In the genomic region with DNA sequence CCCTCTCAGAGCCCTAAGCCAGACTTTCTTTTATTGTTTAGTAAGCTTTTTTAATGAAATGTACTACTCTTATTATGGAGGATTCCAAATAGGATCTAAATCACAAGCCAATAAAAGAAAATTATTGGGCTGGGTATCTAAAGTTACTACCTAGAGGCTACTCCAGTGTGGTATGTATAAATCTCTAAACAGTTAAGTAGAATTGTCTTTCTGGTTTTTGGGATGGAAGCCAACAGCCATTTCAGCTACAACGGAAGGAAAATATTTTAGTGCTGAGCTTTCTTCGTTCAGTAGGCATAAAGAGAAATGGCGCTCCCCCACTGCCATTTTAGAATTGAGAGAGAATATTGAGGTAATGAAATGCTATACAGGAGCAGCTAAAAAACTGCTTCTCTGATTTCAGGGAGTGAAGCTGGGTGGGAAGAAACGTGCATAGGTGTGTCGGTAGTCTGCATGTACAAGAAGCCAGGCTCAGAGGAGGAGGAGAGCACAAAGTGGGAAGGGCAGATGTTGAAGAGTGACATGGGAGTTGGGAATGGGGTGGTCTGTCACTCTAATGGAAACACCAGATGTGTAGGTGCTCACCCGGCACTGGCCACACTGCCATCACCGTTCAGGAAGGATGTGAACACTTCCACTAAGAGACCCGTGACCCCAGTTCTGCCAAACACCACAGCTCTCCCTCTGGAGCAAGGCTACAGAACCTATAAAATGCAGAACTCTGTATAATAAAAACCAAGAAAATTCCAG, we compare ENCODE assay signal across 25 mouse cellular contexts.
DNase-seq lines count a peak whose midpoint lies in the region; ATAC-seq and TF ChIP-seq lines count a peak whose summit lies in the region.
"Had no signal": no experiment of that assay in that cellular context is flagged by ENCODE, and none has a peak within 500 bp of the region (broad histone marks: within the 10 kb centered on the region; RNA-seq: fewer than 3 reads in every experiment).

No protein-coding gene starts in this region.

- no peaks in the 10 kb centered on the region for H3K27me3 ChIP-seq in kidney, postnatal 0 days (ENCODE audit: insufficient read depth, low read length)
- peaks cover 2% of the 10 kb centered on the region; the same call in 1 of the 2 replicates for H3K27me3 ChIP-seq in neural tube, embryonic 15.5 days (replicated peaks)
- no peaks in the 10 kb centered on the region for H3K27me3 ChIP-seq in limb, embryonic 15.5 days
- H3K27me3 ChIP-seq: embryonic facial prominence, embryonic 13.5 days; heart, embryonic 13.5 days had no signal

- WGBS in kidney, postnatal 0 days: 42% methylated on average over 8 of the region's 8 CpGs
- WGBS in neural tube, embryonic 15.5 days: 67% methylated on average over 8 of the region's 8 CpGs
- 34% methylated on average over 8 of the region's 8 CpGs for WGBS in limb, embryonic 15.5 days

- no peak overlapping the region for H3K4me3 ChIP-seq in kidney, postnatal 0 days (replicated peaks; ENCODE audit: low read depth, low read length)
- no peak overlapping the region for H3K4me3 ChIP-seq in neural tube, embryonic 15.5 days (replicated peaks)
- H3K4me3 ChIP-seq in limb, embryonic 15.5 days: no peak overlapping the region
- H3K4me3 ChIP-seq: embryonic facial prominence, embryonic 13.5 days; forebrain, embryonic 10.5 days; forebrain, embryonic 13.5 days; gastrocnemius, adult 2 months; heart, embryonic 13.5 days had no signal

- H3K9ac ChIP-seq in kidney, postnatal 0 days (ENCODE audit: low read depth, low read length): no peak overlapping the region
- no peak overlapping the region for H3K9ac ChIP-seq in neural tube, embryonic 15.5 days (replicated peaks)
- H3K9ac ChIP-seq in limb, embryonic 15.5 days: no peak overlapping the region
- H3K9ac ChIP-seq: embryonic facial prominence, embryonic 13.5 days; forebrain, embryonic 13.5 days; heart, embryonic 13.5 days; hindbrain, embryonic 14.5 days had no signal

- peak; percentile 18 for DNase-seq in kidney, postnatal 0 days (ENCODE audit: low spot score)
- DNase-seq in kidney, adult 18-20 months: no peak
- DNase-seq in neural tube, embryonic 10.5 days (ENCODE audit: extremely low spot score, low spot score): no peak
- DNase-seq in layer of hippocampus, postnatal 25 days (ENCODE audit: extremely low spot score in 1 of 2, low spot score in 1 of 2): no peak
- DNase-seq: adrenal gland, adult 2 months; adrenal gland, postnatal 14 days; cerebellum, adult 11 months; cerebellum, adult 2 months; cerebellum, adult 9-11 months; cerebellum, postnatal 25 days; gastrocnemius, adult 2 months; gastrocnemius, postnatal 14 days; heart, adult 18-20 months; heart, postnatal 14 days; heart, postnatal 4 days had no signal

- H3K4me1 ChIP-seq in kidney, postnatal 0 days (replicated peaks; ENCODE audit: insufficient read depth, low read length): no peaks in the 10 kb centered on the region
- peaks cover 5% of the 10 kb centered on the region; the same call in 1 of the 2 replicates for H3K4me1 ChIP-seq in neural tube, embryonic 15.5 days
- 0 out of 2 replicates have a peak, but pooled peaks cover 7% of the 10 kb centered on the region for H3K4me1 ChIP-seq in limb, embryonic 15.5 days
- H3K4me1 ChIP-seq: heart, embryonic 13.5 days had no signal

- no peaks in the 10 kb centered on the region for H3K36me3 ChIP-seq in kidney, postnatal 0 days (ENCODE audit: insufficient read depth, low read length)
- no peaks in the 10 kb centered on the region for H3K36me3 ChIP-seq in neural tube, embryonic 15.5 days
- H3K36me3 ChIP-seq in limb, embryonic 15.5 days: no peaks in the 10 kb centered on the region
- H3K36me3 ChIP-seq: embryonic facial prominence, embryonic 13.5 days; forebrain, embryonic 10.5 days; heart, embryonic 13.5 days had no signal

- no peak for TF ChIP-seq CTCF in kidney, postnatal 0 days (IDR thresholded peaks at IDR 0.05; ENCODE audit: low read depth)

- ATAC-seq in kidney, postnatal 0 days (replicated peaks; ENCODE audit: low FRiP score, low read depth): no peak
- ATAC-seq in neural tube, embryonic 15.5 days (ENCODE audit: low FRiP score): peak; percentile 50; the same call in 1 of the 2 replicates
- ATAC-seq in limb, embryonic 15.5 days (ENCODE audit: insufficient number of reproducible peaks, low FRiP score, low TSS enrichment, low read depth): no peak
- ATAC-seq: CD4-positive, CD25-positive, alpha-beta regulatory T cell, adult 4 months; forebrain, embryonic 13.5 days; forebrain, embryonic 16.5 days; hindbrain, postnatal 0 days had no signal

- no peak overlapping the region for H3K27ac ChIP-seq in kidney, postnatal 0 days
- H3K27ac ChIP-seq in neural tube, embryonic 15.5 days (replicated peaks): no peak overlapping the region
- H3K27ac ChIP-seq in limb, embryonic 15.5 days: peak overlapping the region; percentile 33; the same call in 1 of the 2 replicates
- H3K27ac ChIP-seq: embryonic facial prominence, embryonic 13.5 days; forebrain, embryonic 10.5 days; forebrain, embryonic 13.5 days; gastrocnemius, adult 2 months; heart, embryonic 13.5 days; hindbrain, embryonic 14.5 days; hindbrain, postnatal 0 days had no signal

- H3K9me3 ChIP-seq in kidney, postnatal 0 days (replicated peaks; ENCODE audit: low read length): no peaks in the 10 kb centered on the region
- no peaks in the 10 kb centered on the region for H3K9me3 ChIP-seq in neural tube, embryonic 15.5 days (replicated peaks)
- no peaks in the 10 kb centered on the region for H3K9me3 ChIP-seq in limb, embryonic 15.5 days
- H3K9me3 ChIP-seq: embryonic facial prominence, embryonic 13.5 days; forebrain, embryonic 10.5 days; forebrain, embryonic 13.5 days; heart, embryonic 13.5 days had no signal

- H3K4me2 ChIP-seq in kidney, postnatal 0 days (ENCODE audit: low read length): no peak overlapping the region
- H3K4me2 ChIP-seq in neural tube, embryonic 15.5 days: no peak overlapping the region
- H3K4me2 ChIP-seq in limb, embryonic 15.5 days: no peak overlapping the region
- H3K4me2 ChIP-seq: embryonic facial prominence, embryonic 13.5 days; forebrain, embryonic 13.5 days; heart, embryonic 13.5 days; hindbrain, embryonic 14.5 days had no signal
